Mouse (Mus musculus): ENCODE measurements around the gene Trak1. TPM values are rescaled to one million over a fixed set of nuclear protein-coding genes. Genes with fewer than 3 reads are reported as not detected.

Trak1 gene
- total RNA-seq, 2 experiments from 2014 or later = 172 to 191 TPM

DNA sequence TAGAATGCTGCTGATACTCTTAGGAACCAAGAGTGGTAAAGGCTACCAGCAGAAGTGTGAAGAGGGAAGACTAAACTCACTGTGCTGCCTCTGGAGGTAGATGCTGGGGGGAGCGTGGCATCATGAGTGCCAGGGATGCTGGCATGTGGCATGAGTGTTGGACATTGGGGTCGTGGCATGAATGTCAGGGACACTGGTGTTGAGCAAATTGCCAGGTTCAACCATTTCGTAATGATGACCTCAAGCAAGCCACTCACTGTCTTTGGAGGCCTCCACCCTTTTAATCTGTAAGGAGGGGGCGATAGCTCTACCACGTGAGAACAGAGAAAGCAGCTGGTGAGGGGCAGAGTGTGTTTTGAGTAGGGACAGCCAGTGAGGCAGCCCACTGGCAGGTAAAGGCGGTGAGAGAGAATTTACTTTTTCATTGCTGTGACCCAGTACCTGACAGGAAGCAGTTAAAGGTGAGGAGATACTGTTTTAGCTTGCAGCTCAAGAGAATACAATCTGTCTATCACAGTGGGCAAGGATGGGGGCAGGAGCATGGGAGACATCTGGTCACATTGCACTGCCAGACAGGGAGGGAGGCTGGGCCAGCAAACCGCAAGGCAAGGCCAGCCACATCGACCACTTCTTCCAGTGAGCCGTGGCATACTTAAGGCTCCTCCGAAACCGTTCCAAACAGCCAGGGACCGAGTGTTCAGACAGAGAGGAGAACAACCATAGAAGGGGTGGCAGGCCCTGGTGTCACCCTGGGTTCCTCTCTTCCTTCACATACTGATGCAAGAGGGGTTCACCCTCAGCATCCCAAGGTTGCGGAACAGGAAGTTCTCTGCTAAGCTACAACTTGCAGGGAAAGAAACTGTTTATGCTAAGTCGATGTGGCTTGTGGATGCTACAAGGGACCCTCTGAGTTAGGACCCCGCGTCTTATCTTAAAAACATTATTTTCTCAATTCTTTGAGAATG, 178.5 kb downstream of the Trak1 start:
- no peak for DNase-seq (ENCODE audit: low spot score)

- peak; percentile 65 for DNase-seq (ENCODE audit: low spot score)
Observed at GRCm38 (mm10) chr9:121477305-121477911, 180.1 kb downstream of the Trak1 start.

- DNase-seq (ENCODE audit: low spot score) = peak; percentile 57
Observed at GRCm38 (mm10) chr9:121479453-121479852, 182.2 kb downstream of the Trak1 start.

DNA sequence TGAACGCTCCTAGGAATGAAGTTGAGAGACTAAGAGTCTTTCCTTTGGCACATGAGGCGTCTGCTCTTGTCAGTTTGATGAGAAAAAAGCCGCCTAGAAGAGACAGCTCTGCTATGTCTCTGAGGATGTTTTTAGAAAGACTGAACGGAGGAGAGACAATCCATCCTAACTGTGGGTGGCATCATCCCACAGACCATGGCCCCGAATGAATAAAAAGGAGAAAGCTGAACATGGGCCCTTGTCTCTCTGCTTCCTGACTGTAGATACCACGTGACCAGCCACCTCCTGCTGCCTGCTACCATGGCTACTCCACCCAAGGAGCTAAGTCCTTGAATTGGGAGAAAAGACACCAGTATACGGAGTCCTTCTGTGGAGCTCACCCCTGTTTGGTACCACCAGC, 189.9 kb downstream of the Trak1 start:
- DNase-seq (ENCODE audit: low spot score) = no peak

DNA sequence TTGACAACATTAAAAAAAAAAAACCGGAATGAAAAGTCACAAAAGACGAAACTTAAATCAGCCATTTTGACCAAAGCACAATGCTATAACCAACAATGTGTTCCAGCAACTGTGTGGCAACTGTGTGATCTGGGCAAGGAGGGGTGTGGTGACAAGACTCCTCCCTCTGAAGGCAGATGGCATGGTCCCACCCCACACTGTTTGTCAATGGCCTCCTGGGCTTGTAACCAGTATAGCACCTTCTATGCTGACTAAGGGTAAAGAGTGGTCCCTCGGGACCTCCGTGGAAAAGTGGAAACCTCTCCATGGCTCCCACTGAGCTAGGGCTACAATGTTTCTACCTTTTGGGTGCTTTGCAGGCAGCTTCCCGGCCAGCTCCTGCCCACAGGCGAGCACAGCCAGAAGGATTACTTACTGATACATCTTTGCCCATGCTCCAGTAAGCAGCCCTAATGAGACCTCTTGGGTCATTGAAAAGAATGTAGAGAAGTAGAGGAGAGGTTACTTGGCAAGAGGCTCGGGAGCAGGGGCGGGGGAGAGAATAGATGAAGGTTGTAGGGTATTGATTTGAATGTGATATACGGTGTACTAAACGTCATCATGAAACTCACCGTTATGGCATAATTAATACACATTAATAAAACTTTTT, 194.4 kb downstream of the Trak1 start:
- DNase-seq (ENCODE audit: low spot score) = no peak

GRCm38 (mm10) chr9:121494006-121494767, 196.9 kb downstream of the Trak1 start:
- no peak for DNase-seq (ENCODE audit: low spot score)

DNA sequence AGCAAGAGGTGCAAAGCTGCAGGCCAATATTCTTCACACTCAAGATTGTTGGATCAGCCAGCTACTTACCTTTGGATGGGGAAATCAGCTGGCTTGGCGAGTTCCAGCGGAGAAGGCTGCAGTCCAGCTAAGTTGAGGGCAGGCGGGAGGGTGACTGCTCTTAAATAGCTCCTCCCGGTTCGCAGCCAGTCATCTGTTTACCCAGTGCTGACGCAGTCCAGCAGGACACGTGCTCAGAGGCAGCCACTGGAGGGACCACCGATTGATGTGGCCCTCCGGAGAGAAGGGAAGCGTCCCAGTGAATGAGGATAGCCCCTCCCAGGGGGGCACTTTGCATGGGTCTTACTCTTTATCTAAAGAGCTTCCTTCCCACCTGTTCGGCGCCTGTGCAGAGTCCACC, 198.2 kb downstream of the Trak1 start, which contains the start of gene Cck:
TSS of gene Cck (minus strand) at position 166 of the 400 bp plus-strand sequence.
- peak; percentile 57 for DNase-seq (ENCODE audit: low spot score)

GRCm38 (mm10) chr9:121496102-121496501, 198.8 kb downstream of the Trak1 start:
- no peak for DNase-seq (ENCODE audit: low spot score)

GRCm38 (mm10) chr9:121505346-121505745, 208.0 kb downstream of the Trak1 start:
- DNase-seq (ENCODE audit: low spot score) = no peak

- DNase-seq (ENCODE audit: low spot score) = no peak
Observed at GRCm38 (mm10) chr9:121506478-121507180, 209.3 kb downstream of the Trak1 start.

GRCm38 (mm10) chr9:121511911-121512310, 214.6 kb downstream of the Trak1 start:
- DNase-seq (ENCODE audit: low spot score) = no peak

DNA sequence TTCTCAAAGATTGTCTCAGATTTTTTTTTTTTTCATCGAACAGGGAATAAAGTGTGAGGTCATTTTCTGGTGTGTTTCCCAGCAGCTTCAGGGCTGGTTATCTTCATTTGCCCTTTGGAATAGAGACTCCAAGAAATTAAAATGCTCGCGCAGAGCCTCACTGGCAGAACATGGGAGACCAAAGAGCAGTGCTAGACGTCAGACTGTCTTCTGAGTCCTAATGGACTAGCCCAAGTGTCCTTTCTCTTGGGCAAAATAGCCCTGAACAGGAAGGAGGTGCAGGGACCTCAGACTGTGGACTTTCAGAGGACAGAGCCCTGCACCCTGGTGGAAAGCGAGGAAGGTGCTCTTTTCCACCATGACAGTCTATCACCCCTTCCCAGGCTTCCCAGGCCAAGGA, 217.2 kb downstream of the Trak1 start:
- DNase-seq (ENCODE audit: low spot score) = no peak

DNA sequence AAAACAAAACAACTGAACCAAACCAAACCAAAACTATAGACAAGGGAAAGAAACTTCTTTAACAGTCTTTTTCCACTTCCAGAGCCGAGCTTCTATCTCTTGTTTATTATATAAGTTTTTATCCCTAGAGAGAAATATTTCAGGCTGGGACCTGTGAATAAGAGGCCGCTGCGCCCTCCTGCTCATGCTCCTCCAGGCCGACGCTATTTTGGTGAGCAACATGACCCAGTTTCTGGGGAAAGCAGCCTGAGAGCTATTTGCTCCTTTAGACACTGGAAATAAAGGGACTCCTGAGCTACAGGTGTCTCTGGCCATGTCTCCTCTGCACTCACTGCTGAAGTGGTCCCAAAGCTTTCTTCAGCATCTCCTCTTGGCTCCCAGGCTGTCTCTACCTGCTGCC, 222.7 kb downstream of the Trak1 start:
- peak; percentile 5 for DNase-seq (ENCODE audit: low spot score)

Other genes with a start within 250 kb of the Trak1 start
- gene Ulk4, start 20.3 kb upstream of the Trak1 start, total RNA-seq (2021) = under 1 TPM; 0.07 TPM
- gene Cck, start 198.2 kb downstream of the Trak1 start, total RNA-seq (2021) = not detected

Measured in gastrocnemius, adult 18-20 months (tissue).